Mouse (Mus musculus): Measurements from ENCODE around the gene Gpr108.
A peak's percentile ranks its signal among the peaks of the same experiment; 100 is the strongest.
"Not testable (repeated sequence)": the region's sequence is repeated elsewhere in the genome, so short reads cannot be mapped to it uniquely, and the experiment has no call there.

The Gpr108 gene

DNA sequence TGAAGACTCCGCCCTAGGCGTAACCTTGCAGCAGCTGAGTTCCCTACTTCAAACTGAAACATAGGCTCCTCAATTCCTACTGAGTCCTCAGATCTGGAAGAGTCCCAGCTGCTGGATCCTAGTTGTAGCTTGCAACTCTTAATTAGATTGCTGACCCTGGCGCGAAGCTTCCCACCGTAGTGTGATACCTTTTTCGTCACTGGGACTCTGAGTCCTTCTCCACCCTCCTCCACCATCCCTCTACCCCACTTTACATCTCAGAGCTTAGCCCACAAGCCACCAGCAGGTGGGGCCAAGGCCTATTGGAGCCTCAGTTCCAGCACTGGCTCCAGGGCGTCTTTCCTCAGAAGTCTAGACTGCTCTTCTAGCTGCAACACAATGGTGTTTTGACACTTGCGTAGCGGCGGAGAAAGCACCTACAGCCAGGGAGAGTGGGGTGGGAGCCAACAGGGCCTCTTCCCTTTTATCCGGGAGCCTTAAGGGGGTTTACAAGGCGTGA is at the start of gene Gpr108:
Gene Gpr108 (minus strand): TSS at position 246 of the 499 bp plus-strand sequence.
- DNase-seq (ENCODE audit: low read depth) = peak; percentile 89

DNA sequence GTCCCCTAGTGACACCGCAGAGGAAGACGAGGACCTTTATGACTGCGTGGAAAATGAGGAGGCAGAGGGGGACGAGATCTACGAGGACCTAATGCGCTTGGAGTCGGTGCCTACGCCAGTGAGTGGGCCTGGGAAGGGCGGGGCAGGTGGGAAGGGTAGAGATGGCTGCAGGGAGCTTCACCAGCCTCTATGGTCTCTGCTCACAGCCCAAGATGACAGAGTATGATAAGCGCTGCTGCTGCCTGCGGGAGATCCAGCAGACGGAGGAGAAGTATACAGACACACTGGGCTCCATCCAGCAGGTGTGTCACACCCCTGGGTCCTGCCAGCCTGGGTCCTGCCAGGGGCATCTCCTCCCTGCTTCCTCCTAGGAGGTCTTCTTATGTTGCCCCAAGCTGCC is 48.8 kb upstream of the Gpr108 start:
- DNase-seq (ENCODE audit: low read depth) = no peak

DNA sequence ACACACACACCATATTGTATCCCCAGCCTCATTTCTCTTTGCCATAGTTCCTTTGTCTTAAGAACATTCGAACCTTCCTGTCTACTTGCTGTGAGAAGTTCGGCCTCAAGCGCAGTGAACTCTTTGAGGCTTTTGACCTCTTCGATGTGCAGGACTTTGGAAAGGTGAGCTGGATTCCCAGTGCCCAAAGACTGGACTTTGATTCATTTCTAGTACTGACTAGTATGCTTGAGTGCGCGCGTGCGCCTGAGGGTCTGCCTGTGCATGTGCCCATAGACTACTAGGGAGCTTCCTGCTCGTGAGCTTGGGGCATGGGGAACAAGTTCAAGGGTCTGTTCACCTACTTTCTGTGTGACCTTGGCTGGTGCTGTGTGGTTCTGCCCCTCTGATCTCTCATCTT is 47.7 kb upstream of the Gpr108 start:
- no peak for DNase-seq (ENCODE audit: low read depth)

DNA sequence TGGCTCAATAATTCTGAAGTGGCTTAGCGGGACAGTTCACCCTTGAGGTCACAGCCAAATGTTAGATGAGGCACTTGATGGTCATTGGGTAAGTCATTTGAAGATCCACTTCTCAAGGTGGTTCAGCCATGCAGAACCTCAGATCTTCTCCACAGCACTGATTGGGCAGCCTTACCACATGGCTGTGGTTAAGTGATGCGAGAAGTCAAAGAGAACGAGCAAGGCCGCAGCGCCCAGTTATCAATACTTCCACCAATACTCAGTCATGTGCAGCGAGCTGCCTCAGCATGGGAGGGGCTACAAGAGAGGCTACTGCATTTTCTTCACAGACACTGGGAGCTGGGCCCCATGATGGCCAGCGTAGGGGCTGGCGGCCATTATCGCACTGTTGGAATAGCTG is 44.7 kb upstream of the Gpr108 start:
- no peak for DNase-seq (ENCODE audit: low read depth)

- no peak for DNase-seq (ENCODE audit: low read depth)
These were observed 44.1 kb upstream of the Gpr108 start for GRCm38 (mm10) chr17:57292302-57292701.

DNA sequence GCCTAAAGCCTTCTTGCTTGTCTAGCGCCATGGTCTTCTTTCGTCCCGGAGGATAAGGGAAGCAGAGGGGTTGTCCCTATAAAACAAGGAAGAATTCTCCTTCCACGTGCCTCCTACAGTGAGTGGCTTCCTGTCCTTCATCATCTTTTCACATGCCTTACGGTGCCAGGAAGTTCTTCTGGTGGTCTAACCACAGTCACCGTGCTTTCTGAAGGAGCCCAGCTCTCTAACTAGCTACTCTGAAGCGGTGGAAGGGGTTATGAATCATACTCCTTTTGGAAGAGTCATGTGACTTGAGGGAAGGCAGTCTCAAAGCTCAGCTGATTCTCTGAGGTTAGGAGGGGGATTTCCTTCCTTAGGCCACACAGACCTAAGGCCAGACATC is 42.4 kb upstream of the Gpr108 start:
- DNase-seq (ENCODE audit: low read depth) = peak; percentile 60

DNA sequence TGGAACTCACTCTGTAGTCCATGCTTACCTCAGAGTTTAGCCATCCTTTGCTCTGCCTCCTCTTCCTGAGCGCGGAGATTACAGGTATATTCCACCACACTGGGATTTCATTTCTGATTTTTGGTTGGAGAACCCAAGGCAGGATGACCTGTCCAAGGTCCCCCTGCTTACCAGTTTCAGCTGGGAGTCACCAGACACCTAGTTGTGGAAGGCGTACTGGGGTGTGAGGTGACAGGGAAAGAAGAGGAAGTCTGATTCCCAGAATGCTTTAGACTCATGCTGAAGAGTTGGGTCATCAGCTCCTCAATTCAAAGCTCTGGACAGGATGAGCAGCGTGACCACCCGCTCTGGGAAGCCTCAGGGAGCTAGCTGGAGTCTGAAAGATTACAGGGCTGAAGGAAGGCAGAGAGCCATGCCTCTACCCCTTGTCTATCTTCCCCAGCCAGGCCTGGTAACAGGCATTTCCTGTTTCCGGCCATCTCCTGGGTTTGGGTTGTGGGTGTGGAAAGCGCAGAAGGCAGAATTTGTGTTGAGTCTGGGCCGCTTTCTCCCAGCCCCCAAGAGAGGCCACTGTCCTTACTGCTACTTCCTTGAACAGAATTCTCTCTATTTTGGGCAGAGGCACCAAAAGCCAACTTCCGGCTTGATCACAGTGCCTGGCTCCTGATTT is 41.9 kb upstream of the Gpr108 start:
- peak; percentile 66 for DNase-seq (ENCODE audit: low read depth)

DNA sequence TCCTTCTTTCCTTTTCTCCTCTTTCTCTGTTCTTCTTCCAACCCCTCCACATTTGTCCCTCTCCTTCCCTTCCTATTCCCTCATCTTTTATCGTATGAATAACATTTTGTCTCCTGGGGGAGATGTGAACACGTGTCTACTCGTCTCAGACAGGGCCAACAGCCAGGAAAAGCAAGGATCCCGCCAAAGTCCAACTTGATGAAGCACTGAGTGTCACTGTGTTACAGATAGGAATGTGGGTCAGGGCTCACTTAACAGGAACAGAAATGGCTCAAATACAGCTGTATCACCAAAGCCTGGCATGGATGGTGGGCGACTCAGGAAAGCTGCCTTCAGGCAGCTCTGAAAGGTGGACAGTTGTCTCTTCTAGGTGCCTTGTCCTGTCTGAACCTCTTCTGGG is 41.0 kb upstream of the Gpr108 start:
- no peak for DNase-seq (ENCODE audit: low read depth)

GRCm38 (mm10) chr17:57286718-57287355 is 38.6 kb upstream of the Gpr108 start:
- no peak for DNase-seq (ENCODE audit: low read depth)

DNA sequence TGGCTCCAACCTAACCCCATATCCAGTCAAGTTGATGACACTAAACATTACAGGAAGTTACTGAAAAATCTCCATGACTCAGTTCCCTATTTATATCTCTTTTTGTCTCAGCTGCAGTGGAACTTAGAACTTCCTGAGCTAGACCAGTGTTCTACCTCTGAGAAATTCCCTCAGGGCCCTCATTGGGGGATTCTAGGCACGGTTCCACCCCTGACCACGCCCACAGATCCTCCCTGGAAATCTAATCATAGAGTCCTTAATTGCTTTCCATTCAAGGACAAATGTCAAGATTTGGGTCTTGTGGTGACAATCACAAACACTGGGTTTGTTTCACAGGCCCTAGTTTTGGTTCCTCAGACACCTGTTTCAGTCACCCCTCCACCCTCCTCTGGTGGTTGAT is 36.8 kb upstream of the Gpr108 start:
- DNase-seq (ENCODE audit: low read depth) = no peak

- DNase-seq (ENCODE audit: low read depth) = no peak
These were observed 35.7 kb upstream of the Gpr108 start for GRCm38 (mm10) chr17:57283906-57284305.

DNA sequence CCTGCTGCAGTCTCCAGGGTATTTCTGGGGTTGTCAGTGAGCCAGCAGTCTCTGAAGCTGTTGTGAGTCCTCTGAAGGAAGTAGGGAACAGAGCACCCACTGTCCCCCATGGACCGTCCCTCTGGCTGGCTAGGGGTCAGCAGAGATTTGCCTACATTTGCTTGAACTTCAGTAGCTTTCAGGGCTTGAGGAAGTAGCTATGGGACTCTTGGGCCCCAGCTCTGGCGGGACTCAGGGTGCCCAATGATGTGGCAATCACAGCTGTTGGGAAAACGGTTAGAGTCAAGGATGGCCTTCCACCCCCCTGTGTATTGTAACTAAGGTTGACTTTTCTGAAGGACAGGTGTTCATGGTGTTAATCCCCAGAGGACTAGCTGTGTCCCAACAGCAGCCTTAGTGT is 32.2 kb upstream of the Gpr108 start:
- DNase-seq (ENCODE audit: low read depth) = no peak

DNA sequence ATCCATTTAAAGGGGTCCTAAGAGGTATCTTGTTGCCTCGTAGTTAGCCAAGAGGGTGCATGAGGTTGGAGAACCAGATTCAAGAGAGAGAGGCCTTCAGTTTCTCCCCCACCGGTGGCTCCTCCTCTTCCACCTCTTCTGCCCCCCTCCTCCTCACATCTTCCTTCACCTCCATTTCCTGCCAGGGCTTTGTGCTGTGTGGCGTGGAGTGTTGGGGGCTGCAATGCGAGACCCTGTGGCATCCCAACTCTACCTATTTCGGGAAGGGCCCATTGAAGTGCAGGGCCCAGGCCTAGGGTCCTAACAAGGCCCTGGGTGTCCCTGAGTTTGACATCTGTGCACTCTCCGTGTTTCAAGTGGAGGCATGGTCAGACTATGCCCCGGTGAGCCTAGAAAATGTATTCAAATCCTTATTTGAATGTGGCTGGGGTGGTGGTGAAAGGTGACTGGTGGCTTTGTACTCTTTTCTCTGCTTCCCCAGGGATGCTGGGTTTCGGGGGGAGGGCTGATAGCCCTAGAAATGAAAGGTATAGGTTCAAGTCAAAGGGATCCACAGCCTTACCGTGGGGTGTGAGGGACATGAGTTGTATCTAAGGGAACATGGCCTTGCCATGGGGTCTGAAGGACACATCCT is 31.5 kb upstream of the Gpr108 start:
- no peak for DNase-seq (ENCODE audit: low read depth)

- DNase-seq (ENCODE audit: low read depth) = no peak
These were observed 30.8 kb upstream of the Gpr108 start, which contains the start of gene Vav1 for GRCm38 (mm10) chr17:57278943-57279590. TSS of gene Vav1 (plus strand) at chr17:57279100.

GRCm38 (mm10) chr17:57278537-57278936 is 30.3 kb upstream of the Gpr108 start:
- no peak for DNase-seq (ENCODE audit: low read depth)

GRCm38 (mm10) chr17:57277598-57278261 is 29.5 kb upstream of the Gpr108 start:
- DNase-seq (ENCODE audit: low read depth) = not testable (repeated sequence)

GRCm38 (mm10) chr17:57276634-57277121 is 28.4 kb upstream of the Gpr108 start:
- DNase-seq (ENCODE audit: low read depth) = peak; percentile 86

DNA sequence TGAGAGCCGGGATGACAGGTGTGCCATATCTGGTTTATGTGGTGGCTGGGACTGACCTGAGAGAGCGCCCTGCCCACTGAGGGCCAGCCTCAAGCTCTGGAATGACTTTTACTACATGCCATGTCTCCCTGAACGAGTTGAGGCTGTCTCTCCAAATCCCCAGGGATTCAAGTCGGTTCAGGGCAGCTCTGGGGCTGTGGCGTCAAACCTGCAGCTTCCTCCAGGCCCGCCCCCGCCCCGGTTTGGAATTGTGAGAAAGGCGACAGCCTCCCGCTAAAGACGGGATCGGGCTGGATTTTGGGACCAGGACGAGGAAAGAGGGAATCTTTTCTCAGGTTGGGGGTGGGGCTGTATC is 27.7 kb upstream of the Gpr108 start:
- no peak for DNase-seq (ENCODE audit: low read depth)

DNA sequence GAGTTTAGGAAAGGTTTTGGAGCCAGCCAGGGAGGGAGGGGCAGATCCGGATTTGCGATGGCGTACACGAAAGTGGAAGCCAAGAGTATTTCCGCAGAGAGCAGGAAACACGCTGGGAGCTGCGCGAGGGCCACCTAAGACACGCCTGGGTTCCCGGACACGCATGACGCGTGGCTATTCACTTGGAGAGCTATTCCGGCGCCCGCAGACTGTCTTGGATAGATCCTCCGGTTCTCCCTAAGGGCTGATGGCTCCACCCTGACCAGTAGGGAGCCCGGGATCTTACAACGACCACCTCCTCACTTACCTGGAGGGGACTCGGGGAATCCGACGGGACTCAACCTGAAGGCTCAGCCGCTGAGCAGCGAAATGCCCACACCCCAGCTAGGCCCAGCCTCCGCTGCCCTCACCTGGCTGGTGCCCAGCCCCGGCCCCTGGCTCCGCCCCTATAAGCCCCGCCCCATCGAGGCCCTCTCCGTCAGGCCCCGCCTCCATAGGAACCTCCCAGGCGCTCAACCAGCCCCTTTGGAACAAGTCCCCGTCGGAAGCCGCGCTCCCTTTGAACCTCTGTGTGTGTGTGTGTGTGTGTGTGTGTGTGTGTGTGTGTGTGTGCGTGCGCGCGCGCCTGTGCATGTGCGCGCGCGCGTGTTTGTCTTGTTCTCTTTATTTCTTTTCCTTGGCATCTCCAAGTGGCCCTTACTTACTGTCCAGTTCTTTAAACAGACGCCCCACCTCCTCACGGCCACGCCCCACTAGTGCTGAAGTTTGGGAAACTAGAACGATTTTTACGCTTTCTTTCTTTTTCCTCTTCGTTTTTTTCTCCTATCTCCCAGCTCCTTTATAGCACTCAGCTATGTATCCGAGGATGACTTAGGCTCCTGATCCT is 27.1 kb upstream of the Gpr108 start:
- peak; percentile 70 for DNase-seq (ENCODE audit: low read depth)

GRCm38 (mm10) chr17:57274686-57275085 is 26.4 kb upstream of the Gpr108 start:
- no peak for DNase-seq (ENCODE audit: low read depth)

GRCm38 (mm10) chr17:57273846-57274245 is 25.6 kb upstream of the Gpr108 start:
- no peak for DNase-seq (ENCODE audit: low read depth)

Data from c-Kit-positive CD71-negative TER-119-negative erythroid progenitor cells, embryonic 14.5 days (primary cell).